Comparison of ENCODE assay signal across 10 mouse cellular contexts in genomic region chr10:91229518-91229961, GRCm38 (mm10). TPM values are rescaled to one million over a fixed set of nuclear protein-coding genes. Genes with fewer than 3 reads are reported as not detected.
A peak's percentile ranks its signal among the peaks of the same experiment; 100 is the strongest.
DNase-seq lines count a peak whose midpoint lies in the region; ATAC-seq and TF ChIP-seq lines count a peak whose summit lies in the region.
"Had no signal": no experiment of that assay in that cellular context is flagged by ENCODE, and none has a peak within 500 bp of the region (broad histone marks: within the 10 kb centered on the region; RNA-seq: fewer than 3 reads in every experiment).

No protein-coding gene starts in this region.

- no peaks in the 10 kb centered on the region for H3K9me3 ChIP-seq in heart, embryonic 10.5 days
- no peaks in the 10 kb centered on the region for H3K9me3 ChIP-seq in forebrain, embryonic 13.5 days (replicated peaks)
- no peaks in the 10 kb centered on the region for H3K9me3 ChIP-seq in intestine, postnatal 0 days (ENCODE audit: control insufficient read depth)
- H3K9me3 ChIP-seq: megakaryocyte, embryonic 14.5 days had no signal

- no peaks in the 10 kb centered on the region for H3K36me3 ChIP-seq in heart, embryonic 10.5 days
- no peaks in the 10 kb centered on the region for H3K36me3 ChIP-seq in forebrain, embryonic 13.5 days (ENCODE audit: poor library complexity, severe bottlenecking)
- no peaks in the 10 kb centered on the region for H3K36me3 ChIP-seq in intestine, postnatal 0 days (ENCODE audit: control insufficient read depth, insufficient read depth)

- WGBS in heart, embryonic 10.5 days, result 32% methylated on average over 7 of the region's 7 CpGs
- 7% methylated on average over 7 of the region's 7 CpGs for WGBS in forebrain, embryonic 13.5 days
- 38% methylated on average over 7 of the region's 7 CpGs for WGBS in intestine, postnatal 0 days

- no peak for TF ChIP-seq CTCF in intestine, postnatal 0 days (IDR thresholded peaks at IDR 0.05; ENCODE audit: low read depth)

- ATAC-seq in forebrain, embryonic 13.5 days, result peak; percentile 83
- peak; percentile 33; the same call in 1 of the 2 replicates for ATAC-seq in intestine, postnatal 0 days
- 0 out of 2 replicates have a peak, but pooled peaks have one; percentile 15 for ATAC-seq in monocyte, adult 5-6 weeks (replicated peaks; ENCODE audit: insufficient number of reproducible peaks, low FRiP score, low TSS enrichment, poor library complexity, severe bottlenecking)
- ATAC-seq in erythroid progenitor cell, adult 5-6 weeks (replicated peaks; ENCODE audit: low FRiP score, poor library complexity, severe bottlenecking), result no peak

- H3K4me3 ChIP-seq in heart, embryonic 10.5 days, result no peak overlapping the region; the same call in 1 of the 2 replicates
- H3K4me3 ChIP-seq in forebrain, embryonic 13.5 days, result peak overlapping the region; percentile 19
- H3K4me3 ChIP-seq in intestine, postnatal 0 days (ENCODE audit: low read depth, low read length), result no peak overlapping the region
- H3K4me3 ChIP-seq: erythroblast, embryonic 14.5 days; megakaryocyte, embryonic 14.5 days had no signal

- intact Hi-C loops in heart, postnatal 36 days (cut with DNase I), result loop anchor here (2.0 kb wide), 1 partner anchor 25 kb away; no protein-coding TSS in a partner anchor

- no peaks in the 10 kb centered on the region for H3K27me3 ChIP-seq in heart, embryonic 10.5 days (ENCODE audit: insufficient read depth, poor library complexity, severe bottlenecking)
- no peaks in the 10 kb centered on the region for H3K27me3 ChIP-seq in forebrain, embryonic 13.5 days
- no peaks in the 10 kb centered on the region for H3K27me3 ChIP-seq in intestine, postnatal 0 days (replicated peaks; ENCODE audit: control insufficient read depth, insufficient read depth, low read length)
- H3K27me3 ChIP-seq: megakaryocyte, embryonic 14.5 days had no signal

- peak overlapping the region; percentile 47 for H3K4me2 ChIP-seq in forebrain, embryonic 13.5 days
- no peak overlapping the region; the same call in 1 of the 2 replicates for H3K4me2 ChIP-seq in intestine, postnatal 0 days (replicated peaks; ENCODE audit: low read depth)

- DNase-seq in heart, embryonic 10.5 days (ENCODE audit: low spot score), result no peak
- DNase-seq in heart, postnatal 36 days, result no peak
- peak; percentile 36 for DNase-seq in brain, embryonic 18.5 days (ENCODE audit: low read depth, low spot score)
- DNase-seq in frontal cortex, postnatal 10 days (ENCODE audit: low spot score in 2 of 2), result no peak

- 0 out of 2 replicates have a peak overlapping the region, but pooled peaks have one; percentile 22 for H3K9ac ChIP-seq in forebrain, embryonic 13.5 days
- no peak overlapping the region for H3K9ac ChIP-seq in intestine, postnatal 0 days (ENCODE audit: low read depth, low read length)

- peaks cover 17% of the 10 kb centered on the region for H3K4me1 ChIP-seq in heart, embryonic 10.5 days
- peaks cover 20% of the 10 kb centered on the region for H3K4me1 ChIP-seq in forebrain, embryonic 13.5 days
- no peaks in the 10 kb centered on the region for H3K4me1 ChIP-seq in intestine, postnatal 0 days (replicated peaks; ENCODE audit: control insufficient read depth, insufficient read depth, low read length)

- H3K27ac ChIP-seq in heart, embryonic 10.5 days, result peak overlapping the region; percentile 67
- H3K27ac ChIP-seq in forebrain, embryonic 13.5 days, result peak overlapping the region; percentile 67
- H3K27ac ChIP-seq in intestine, postnatal 0 days (ENCODE audit: low read depth, low read length), result peak overlapping the region; percentile 23; the same call in 1 of the 2 replicates

RNA-seq across cellular contexts. Expression of gene Tmpo, which starts 48.4 kb away (rescaled TPM):
- polyA plus RNA-seq in heart, embryonic 10.5 days (2016; fragmentation: Nextera tagmentation; extraction: Ambion mirVana), result 142 and 192 TPM in 2 replicates
- 10 to 100 TPM; 37.8 to 46.3 TPM for total RNA-seq in heart, postnatal 36 days (2021)
- polyA plus RNA-seq in forebrain, embryonic 13.5 days (2015; fragmentation: Nextera tagmentation; extraction: Ambion mirVana), result 250 and 265 TPM in 2 replicates
- polyA plus RNA-seq in intestine, postnatal 0 days (2015; fragmentation: Nextera tagmentation; extraction: Ambion mirVana), result 57.7 and 59.7 TPM in 2 replicates
- total RNA-seq in monocyte, adult 5-6 weeks (2017), result 237 to 305 TPM (median 300 TPM) in 3 replicates
- total RNA-seq in erythroid progenitor cell, adult 5-6 weeks (2015; ENCODE audit: low replicate concordance), result 941 and 1,232 TPM in 2 replicates
- total RNA-seq in erythroid progenitor cell, adult 5-6 weeks (2017; ENCODE audit: low replicate concordance), result 1,337 and 1,570 TPM in 2 replicates
